Mouse (Mus musculus): ENCODE results near the gene Krtap29-1.

The Krtap29-1 gene

GRCm38 (mm10) chr11:99978953-99979352 lies at the start of gene Krtap29-1:
Gene Krtap29-1 (minus strand): TSS chr11:99979053.
- DNase-seq: no peak

DNA sequence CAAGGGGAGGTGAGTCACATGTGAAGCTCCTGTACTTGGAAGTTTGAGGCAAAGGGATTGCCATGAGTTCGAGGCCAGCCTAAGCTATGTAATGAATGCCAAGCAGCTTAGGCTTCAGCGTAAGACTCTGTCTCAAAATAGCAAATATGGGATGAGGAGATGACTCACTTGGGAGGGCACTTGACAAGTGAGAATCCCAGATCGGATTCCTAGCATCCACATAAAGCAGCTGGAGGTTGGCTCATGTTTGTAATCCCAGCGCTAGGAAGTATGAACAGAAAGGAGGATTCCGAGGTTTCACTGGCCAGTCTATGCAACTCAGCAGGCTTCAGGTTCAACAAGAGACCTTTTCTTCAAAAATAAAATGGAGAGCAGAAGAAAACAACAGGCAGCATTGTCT lies 42.6 kb upstream of the Krtap29-1 start:
- DNase-seq: no peak

DNA sequence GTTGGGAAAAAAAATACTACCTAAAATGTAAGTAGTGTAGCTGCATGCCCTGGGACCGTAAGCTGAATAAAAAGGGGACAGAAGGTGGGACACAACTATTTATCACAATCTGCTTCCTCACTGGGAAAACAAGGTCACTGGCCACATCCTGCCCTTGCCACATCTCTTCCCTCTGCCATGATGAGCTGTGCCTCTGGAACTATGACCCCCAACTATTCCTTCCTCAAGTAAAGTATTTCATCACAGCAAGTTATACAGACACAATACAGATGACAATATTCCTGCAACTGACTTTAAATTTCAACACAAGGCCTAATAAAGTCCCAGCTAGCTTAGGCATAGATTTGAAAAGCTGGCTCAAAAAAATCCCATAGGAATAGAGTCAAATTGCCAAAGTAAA lies 40.6 kb upstream of the Krtap29-1 start:
- no peak for DNase-seq

- DNase-seq: no peak
Observed at GRCm38 (mm10) chr11:100016112-100016511, 37.3 kb upstream of the Krtap29-1 start, which contains the start of gene Krt33a. Gene Krt33a (minus strand): TSS chr11:100016212.

GRCm38 (mm10) chr11:100013691-100014171 lies 34.9 kb upstream of the Krtap29-1 start:
- DNase-seq: no peak

- DNase-seq: no peak
Observed at GRCm38 (mm10) chr11:100010682-100011081, 31.8 kb upstream of the Krtap29-1 start.

DNA sequence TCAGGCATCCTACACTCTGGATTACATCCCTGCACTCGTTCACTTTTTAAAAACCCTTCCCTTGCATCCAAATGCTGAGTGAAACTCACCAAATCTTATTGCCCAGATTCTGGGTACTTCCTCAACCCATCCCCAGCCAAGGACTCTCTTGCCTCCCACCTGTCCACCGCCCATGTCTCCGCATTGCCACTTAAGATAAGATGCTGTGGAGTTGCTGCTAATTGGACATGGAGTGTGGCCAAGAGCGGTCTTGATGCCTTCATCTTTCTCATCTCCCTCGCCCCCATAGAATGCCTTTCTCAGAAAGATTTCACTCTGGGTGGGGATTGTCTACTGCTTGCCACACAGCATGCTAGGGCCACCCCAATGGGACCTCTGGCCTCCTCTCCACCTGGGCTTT lies 29.5 kb upstream of the Krtap29-1 start:
- DNase-seq: no peak

GRCm38 (mm10) chr11:100006624-100007023 lies 27.8 kb upstream of the Krtap29-1 start:
- DNase-seq: no peak

DNA sequence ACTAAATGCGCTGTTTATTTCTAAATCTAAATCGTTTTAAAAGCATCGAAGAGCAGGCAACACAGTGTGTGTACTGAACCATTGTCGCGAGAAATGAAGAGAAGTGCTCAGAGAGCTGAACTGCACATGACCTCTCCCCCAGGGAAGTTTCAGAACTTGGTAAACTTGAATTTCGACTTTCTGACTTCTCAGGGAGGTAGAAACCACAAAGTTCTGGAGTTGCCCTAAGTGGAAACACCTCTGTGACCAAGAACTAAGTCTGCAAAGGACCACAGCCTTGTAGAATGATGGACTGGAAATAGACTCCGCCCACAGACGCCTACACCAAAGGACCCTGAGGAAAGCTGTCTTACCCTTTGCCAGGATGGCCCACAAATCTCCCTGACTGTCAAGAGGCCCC lies 27.1 kb upstream of the Krtap29-1 start:
- no peak for DNase-seq

DNA sequence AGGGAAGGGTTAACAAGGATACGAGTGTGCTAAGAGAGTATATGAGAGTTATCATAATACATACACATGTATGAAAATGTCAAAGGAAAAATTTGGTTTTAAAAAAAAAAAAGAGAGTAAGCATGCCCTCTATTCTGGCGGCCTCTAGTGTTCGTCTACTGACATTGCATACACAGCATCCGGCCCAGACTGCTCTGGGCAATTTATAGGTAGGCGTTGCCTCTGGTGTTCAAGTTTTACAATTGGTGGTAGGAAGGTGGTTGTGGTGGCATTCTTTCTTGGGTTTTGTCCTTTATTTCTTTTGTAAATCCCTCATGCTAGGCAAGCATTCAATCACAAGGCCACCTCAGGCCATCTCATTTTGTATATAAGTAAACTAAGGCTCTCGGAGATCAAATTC lies 26.0 kb upstream of the Krtap29-1 start:
- peak; percentile 32 for DNase-seq

DNA sequence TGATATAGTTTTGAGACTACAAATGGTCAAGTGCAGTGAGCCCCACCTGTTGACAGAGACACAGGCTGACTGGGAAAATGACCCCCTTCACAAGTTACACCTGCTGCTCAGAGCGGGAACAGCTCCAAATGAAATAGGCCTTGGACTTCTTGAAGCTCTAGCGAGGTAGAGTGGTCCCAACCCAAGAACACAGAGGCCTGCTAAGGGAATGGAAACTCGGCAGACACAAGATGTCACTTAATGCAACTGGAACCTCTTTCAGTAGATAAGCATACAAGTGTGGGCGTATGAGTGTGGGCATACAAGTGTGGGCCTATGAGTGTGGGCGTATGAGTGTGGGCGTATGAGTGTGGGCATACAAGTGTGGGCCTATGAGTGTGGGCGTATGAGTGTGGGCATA lies 20.2 kb upstream of the Krtap29-1 start:
- DNase-seq: no peak

DNA sequence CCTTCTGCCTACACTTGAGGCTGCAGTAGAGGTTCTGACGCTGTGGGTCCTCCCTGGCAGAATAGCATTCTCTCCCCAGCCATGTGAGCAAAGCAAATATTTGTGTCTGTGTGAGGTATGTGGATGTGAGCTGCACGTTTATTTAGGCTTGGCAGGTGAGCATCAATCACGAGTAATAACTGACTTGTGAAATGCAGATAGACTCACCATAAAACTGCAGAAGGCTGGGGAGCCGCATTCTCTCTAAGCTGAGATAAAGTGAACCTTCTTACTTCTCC lies 15.5 kb upstream of the Krtap29-1 start:
- no peak for DNase-seq

DNA sequence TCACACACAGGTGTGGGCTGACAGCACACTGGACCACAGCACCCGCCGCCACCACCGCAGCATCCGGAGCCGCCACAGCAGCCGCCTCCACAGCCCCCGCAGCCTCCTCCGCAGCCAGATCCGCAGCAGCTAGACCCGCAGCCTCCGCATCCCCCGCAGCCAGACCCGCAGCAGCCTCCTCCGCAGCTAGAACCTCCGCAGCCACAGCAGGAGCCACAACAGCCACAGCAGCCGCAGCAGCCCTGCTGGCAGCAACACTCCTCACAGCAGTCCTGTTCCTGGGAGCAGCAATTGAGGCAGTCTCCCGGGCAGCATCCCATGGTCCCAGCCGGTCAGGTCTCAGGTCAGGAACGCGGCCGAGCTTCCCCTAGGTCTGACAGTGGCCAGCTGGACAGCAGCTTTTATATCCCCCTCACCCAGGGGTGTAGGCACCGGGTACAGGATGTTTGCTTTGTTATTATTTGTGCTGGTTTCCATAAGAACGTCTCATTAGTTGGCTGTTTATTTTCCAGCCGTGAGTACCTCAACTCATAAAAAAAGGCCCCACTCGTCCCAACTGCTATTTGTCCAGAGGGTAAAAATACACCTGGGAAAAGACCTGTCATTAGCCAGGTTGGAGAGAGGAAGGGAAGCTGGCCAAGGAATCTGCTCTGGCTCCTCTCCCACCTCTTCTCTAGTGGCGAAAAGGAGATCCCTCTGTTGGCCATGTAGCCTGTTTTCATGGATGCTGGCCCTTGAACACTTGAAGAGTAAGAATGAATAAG lies 14.9 kb upstream of the Krtap29-1 start, which contains the start of gene Krtap17-1:
Gene Krtap17-1, minus strand, starts transcription at position 375 of the 764 bp plus-strand sequence.
- no peak for DNase-seq

DNA sequence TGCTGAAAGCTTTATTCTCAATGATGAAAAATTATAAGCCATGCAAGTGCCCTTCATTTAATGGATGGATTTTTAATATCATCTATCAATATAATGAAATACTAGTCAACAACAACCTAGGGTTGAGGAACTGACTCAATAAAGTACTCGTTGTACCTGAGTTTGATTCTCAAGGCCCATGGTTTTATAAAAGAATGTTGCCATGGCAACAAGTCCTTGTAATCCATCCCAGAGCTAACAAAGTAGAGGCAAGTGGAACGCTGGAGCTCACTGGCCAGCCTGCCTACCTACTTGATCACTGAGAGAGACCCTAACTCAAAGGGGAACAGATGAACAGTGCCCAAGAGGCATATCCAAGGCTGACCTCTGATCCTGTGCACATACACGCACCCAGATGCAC lies 11.7 kb upstream of the Krtap29-1 start:
- DNase-seq: no peak

- no peak for DNase-seq
Observed at GRCm38 (mm10) chr11:99989881-99990405, 11.1 kb upstream of the Krtap29-1 start.

DNA sequence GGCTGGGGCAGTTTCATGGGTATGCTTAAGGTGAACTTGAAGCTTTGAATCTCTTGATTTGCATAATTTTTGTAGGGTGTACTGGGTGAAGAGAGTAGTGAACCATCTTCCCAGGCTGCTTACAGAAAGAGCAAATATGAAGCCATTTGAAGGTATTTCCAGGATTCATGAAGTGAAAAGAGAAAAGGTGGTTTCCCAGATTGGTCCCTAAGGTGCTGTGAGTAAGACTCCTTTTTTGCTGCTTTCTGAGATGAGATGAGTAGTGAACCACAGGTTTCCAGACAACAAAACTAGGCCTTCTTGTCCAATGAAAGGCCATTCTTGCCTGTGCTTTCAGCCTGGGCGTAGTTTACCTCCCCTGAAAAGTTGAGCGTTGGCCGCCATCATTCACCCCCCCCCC lies 9.7 kb upstream of the Krtap29-1 start:
- DNase-seq: no peak

DNA sequence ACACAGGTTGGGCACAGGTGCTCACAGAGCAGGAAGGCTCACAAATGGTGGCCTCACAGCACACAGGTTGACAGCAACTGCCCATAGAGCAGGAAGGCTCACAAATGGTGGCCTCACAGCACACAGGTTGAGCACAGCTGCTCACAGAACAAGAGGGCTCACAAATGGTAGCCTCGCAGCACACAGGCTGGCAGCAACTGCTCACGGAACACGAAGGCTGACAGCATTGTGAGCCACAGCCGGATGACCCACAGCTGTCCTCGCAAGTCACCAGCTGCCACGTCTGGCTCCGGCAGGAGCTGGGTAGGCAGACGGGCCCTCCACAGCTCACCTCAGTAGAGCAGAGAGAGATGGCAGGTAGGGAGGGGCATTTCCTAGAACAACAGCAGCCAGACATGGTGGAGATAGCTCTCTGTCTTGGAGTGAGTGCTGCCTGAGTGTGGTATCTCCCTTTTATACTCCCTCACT lies 7.4 kb upstream of the Krtap29-1 start, which contains the start of gene Krtap16-1:
Gene Krtap16-1, minus strand, starts transcription at position 418 of the 468 bp plus-strand sequence.
- no peak for DNase-seq

- DNase-seq: no peak
Observed at GRCm38 (mm10) chr11:99985291-99986092, 6.6 kb upstream of the Krtap29-1 start.

- no peak for DNase-seq
Observed at GRCm38 (mm10) chr11:99983442-99983841, 4.6 kb upstream of the Krtap29-1 start.

DNA sequence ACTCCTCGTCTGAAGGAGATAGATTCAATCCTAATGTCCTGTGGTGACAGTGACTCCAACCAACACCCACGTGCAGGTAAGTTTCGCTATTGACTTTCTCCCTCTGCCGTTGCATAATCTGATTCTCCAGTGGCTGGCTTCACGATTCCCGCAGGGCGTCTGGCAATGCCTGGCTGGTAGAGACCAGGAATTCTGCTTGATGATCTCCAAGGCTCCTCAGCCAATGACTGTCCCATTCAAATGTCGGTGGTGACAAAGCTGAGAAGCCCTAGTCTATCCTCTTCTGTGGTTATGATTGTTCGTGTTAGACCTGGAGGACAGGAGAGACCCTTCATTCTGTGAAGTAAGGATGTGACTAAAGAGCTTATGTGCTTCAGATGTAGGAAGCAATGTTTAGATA lies 3.9 kb upstream of the Krtap29-1 start:
- DNase-seq: no peak

- DNase-seq: no peak
Observed at GRCm38 (mm10) chr11:99965961-99966360, 12.9 kb downstream of the Krtap29-1 start.

- no peak for DNase-seq
Observed at GRCm38 (mm10) chr11:99964213-99964612, 14.6 kb downstream of the Krtap29-1 start.

GRCm38 (mm10) chr11:99948175-99948574 lies 30.7 kb downstream of the Krtap29-1 start, which contains the start of gene Krtap9-5:
Gene Krtap9-5 (plus strand): TSS chr11:99948475.
- DNase-seq: no peak

Measured in thymus, postnatal 14 days (tissue).